Comparison of ENCODE assay signal across 9 mouse cellular contexts in the genomic region with DNA sequence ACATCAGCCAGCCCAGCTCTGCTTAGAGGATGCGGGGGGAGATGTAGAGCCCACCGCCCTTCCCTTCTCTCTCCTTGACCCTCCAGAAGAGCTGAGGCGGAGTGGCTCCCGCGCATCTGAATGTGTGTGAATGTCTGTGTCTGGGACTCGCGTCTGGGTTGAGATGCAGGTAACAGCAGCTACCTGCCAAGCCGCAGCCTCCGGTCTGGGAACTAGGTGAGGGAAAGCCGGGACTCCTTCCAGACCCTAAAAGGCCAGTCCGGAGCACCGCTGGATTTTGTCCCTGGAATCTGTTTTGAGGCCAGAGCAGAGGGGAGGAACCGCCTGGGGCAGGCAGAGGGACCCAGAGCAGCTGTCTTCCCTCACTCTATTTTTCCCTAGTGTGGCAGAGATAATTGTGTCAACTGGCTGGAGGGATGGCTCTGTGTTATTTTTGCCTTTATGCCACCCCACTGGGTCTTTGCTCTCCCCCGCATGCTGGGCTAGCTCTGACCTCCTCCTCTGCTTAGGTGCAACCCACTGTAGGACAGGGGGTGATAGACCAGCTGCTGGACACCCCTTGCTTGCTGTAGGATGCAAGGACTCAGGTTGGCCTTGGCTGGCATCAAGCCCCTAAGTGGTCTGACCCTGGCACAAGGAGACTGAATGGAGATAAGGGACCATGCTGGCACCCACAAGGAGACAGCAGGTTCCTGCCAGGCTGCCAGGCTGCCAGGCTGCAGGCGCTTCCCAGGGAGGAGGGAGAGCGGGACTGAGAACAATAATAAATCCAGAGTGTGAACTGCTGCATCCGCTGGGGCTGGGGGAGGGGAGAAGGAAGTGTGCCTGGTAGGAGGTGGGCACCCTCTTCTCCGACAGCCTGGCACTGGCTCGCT. TPM values are rescaled to one million over a fixed set of nuclear protein-coding genes. Genes with fewer than 3 reads are reported as not detected.
A peak's percentile ranks its signal among the peaks of the same experiment; 100 is the strongest.
DNase-seq lines count a peak whose midpoint lies in the region; ATAC-seq and TF ChIP-seq lines count a peak whose summit lies in the region.
"Had no signal": no experiment of that assay in that cellular context is flagged by ENCODE, and none has a peak within 500 bp of the region (broad histone marks: within the 10 kb centered on the region; RNA-seq: fewer than 3 reads in every experiment).

No protein-coding gene starts in this region.

- ATAC-seq in heart, embryonic 13.5 days (ENCODE audit: extremely low read depth, insufficient number of reproducible peaks, low FRiP score, low TSS enrichment): no peak
- no peak for ATAC-seq in stomach, postnatal 0 days (ENCODE audit: low FRiP score, low TSS enrichment)

- no peaks in the 10 kb centered on the region for H3K36me3 ChIP-seq in embryonic facial prominence, embryonic 10.5 days (replicated peaks)
- no peaks in the 10 kb centered on the region for H3K36me3 ChIP-seq in heart, embryonic 13.5 days
- no peaks in the 10 kb centered on the region for H3K36me3 ChIP-seq in stomach, postnatal 0 days (ENCODE audit: control insufficient read depth, insufficient read depth, low read length)

- H3K4me3 ChIP-seq in embryonic facial prominence, embryonic 10.5 days: peak overlapping the region; percentile 61
- H3K4me3 ChIP-seq in heart, embryonic 13.5 days: peak overlapping the region; percentile 55
- peak overlapping the region; percentile 47 for H3K4me3 ChIP-seq in stomach, postnatal 0 days (ENCODE audit: low read depth, low read length)

- TF ChIP-seq EP300 in stomach, postnatal 0 days (optimal IDR thresholded peaks at IDR 0.05): no peak

- H3K9me3 ChIP-seq in embryonic facial prominence, embryonic 10.5 days: no peaks in the 10 kb centered on the region
- H3K9me3 ChIP-seq in heart, embryonic 13.5 days: no peaks in the 10 kb centered on the region
- no peaks in the 10 kb centered on the region for H3K9me3 ChIP-seq in stomach, postnatal 0 days (ENCODE audit: control insufficient read depth, low read length)

- DNase-seq in ovary, postnatal 36 days (ENCODE audit: low spot score): peak; percentile 62
- DNase-seq in ovary, postnatal 10 days (ENCODE audit: low spot score): no peak
- DNase-seq in embryonic facial prominence, embryonic 10.5 days (ENCODE audit: low spot score): no peak
- peak; percentile 70 for DNase-seq in layer of hippocampus, adult 9-11 months
- DNase-seq in lung, postnatal 10 days: peak; percentile 66
- DNase-seq in stomach, postnatal 0 days (ENCODE audit: low spot score): no peak
- DNase-seq in spleen, adult 18-20 months: no peak

- H3K9ac ChIP-seq in heart, embryonic 13.5 days: peak overlapping the region; percentile 62
- H3K9ac ChIP-seq in stomach, postnatal 0 days (ENCODE audit: low read length): peak overlapping the region; percentile 59

- 7% methylated on average over 19 of the region's 19 CpGs for WGBS in embryonic facial prominence, embryonic 10.5 days
- 9% methylated on average over 19 of the region's 19 CpGs for WGBS in heart, embryonic 13.5 days
- 11% methylated on average over 19 of the region's 19 CpGs for WGBS in stomach, postnatal 0 days

- no peak for TF ChIP-seq CTCF in stomach, postnatal 0 days (IDR thresholded peaks at IDR 0.05; ENCODE audit: low read depth)

- peaks cover 42% of the 10 kb centered on the region for H3K4me1 ChIP-seq in embryonic facial prominence, embryonic 10.5 days
- H3K4me1 ChIP-seq in heart, embryonic 13.5 days: peaks cover 27% of the 10 kb centered on the region
- peaks cover 2% of the 10 kb centered on the region; the same call in 1 of the 2 replicates for H3K4me1 ChIP-seq in stomach, postnatal 0 days (replicated peaks; ENCODE audit: control insufficient read depth, insufficient read depth)

- H3K27ac ChIP-seq in embryonic facial prominence, embryonic 10.5 days (replicated peaks): peak overlapping the region; percentile 65
- H3K27ac ChIP-seq in heart, embryonic 13.5 days (replicated peaks): peak overlapping the region; percentile 60
- peak overlapping the region; percentile 78 for H3K27ac ChIP-seq in stomach, postnatal 0 days (replicated peaks)
- H3K27ac ChIP-seq: macrophage had no signal

- peaks cover 12% of the 10 kb centered on the region for H3K27me3 ChIP-seq in embryonic facial prominence, embryonic 10.5 days (replicated peaks; ENCODE audit: low read depth, poor library complexity, severe bottlenecking)
- peaks cover 13% of the 10 kb centered on the region; the same call in 1 of the 2 replicates for H3K27me3 ChIP-seq in heart, embryonic 13.5 days (replicated peaks)
- no peaks in the 10 kb centered on the region for H3K27me3 ChIP-seq in stomach, postnatal 0 days (ENCODE audit: control insufficient read depth, insufficient read depth, low read length)

- peak overlapping the region; percentile 67 for H3K4me2 ChIP-seq in heart, embryonic 13.5 days
- H3K4me2 ChIP-seq in stomach, postnatal 0 days (replicated peaks; ENCODE audit: low read depth): peak overlapping the region; percentile 60

RNA-seq across cellular contexts. Expression of gene Csdc2, which starts 0.8 kb away (rescaled TPM):
- polyA plus RNA-seq in embryonic facial prominence, embryonic 10.5 days (2016; fragmentation: Nextera tagmentation; extraction: Ambion mirVana): 8.1 and 8.5 TPM in 2 replicates
- 5.9 and 7.0 TPM in 2 replicates for polyA plus RNA-seq in heart, embryonic 13.5 days (2015; fragmentation: Nextera tagmentation; extraction: Ambion mirVana)
- 9.5 and 9.7 TPM in 2 replicates for polyA plus RNA-seq in stomach, postnatal 0 days (2015; fragmentation: Nextera tagmentation; extraction: Ambion mirVana)

RNA-seq across cellular contexts. Expression of gene Polr3h, which starts 11.3 kb away (rescaled TPM):
- 74.3 and 84.5 TPM in 2 replicates for polyA plus RNA-seq in embryonic facial prominence, embryonic 10.5 days (2016; fragmentation: Nextera tagmentation; extraction: Ambion mirVana)
- 128 and 146 TPM in 2 replicates for polyA plus RNA-seq in heart, embryonic 13.5 days (2015; fragmentation: Nextera tagmentation; extraction: Ambion mirVana)
- polyA plus RNA-seq in stomach, postnatal 0 days (2015; fragmentation: Nextera tagmentation; extraction: Ambion mirVana): 65.6 and 66.4 TPM in 2 replicates

RNA-seq across cellular contexts. Expression of gene Pmm1, which starts 23.4 kb away (rescaled TPM):
- polyA plus RNA-seq in embryonic facial prominence, embryonic 10.5 days (2016; fragmentation: Nextera tagmentation; extraction: Ambion mirVana): 21.9 and 26.9 TPM in 2 replicates
- 17.9 and 20.2 TPM in 2 replicates for polyA plus RNA-seq in heart, embryonic 13.5 days (2015; fragmentation: Nextera tagmentation; extraction: Ambion mirVana)
- 32.2 and 35.8 TPM in 2 replicates for polyA plus RNA-seq in stomach, postnatal 0 days (2015; fragmentation: Nextera tagmentation; extraction: Ambion mirVana)

RNA-seq across cellular contexts. Expression of gene 1700029P11Rik, which starts 43.0 kb away (rescaled TPM):
- polyA plus RNA-seq in embryonic facial prominence, embryonic 10.5 days (2016; fragmentation: Nextera tagmentation; extraction: Ambion mirVana): not detected in 2 replicates
- polyA plus RNA-seq in heart, embryonic 13.5 days (2015; fragmentation: Nextera tagmentation; extraction: Ambion mirVana): not detected in 2 replicates
- polyA plus RNA-seq in stomach, postnatal 0 days (2015; fragmentation: Nextera tagmentation; extraction: Ambion mirVana): not detected in 2 replicates
- polyA plus RNA-seq: macrophage had no signal

RNA-seq across cellular contexts. Expression of gene Xrcc6, which starts 50.3 kb away (rescaled TPM):
- polyA plus RNA-seq in embryonic facial prominence, embryonic 10.5 days (2016; fragmentation: Nextera tagmentation; extraction: Ambion mirVana): 100 and 104 TPM in 2 replicates
- polyA plus RNA-seq in heart, embryonic 13.5 days (2015; fragmentation: Nextera tagmentation; extraction: Ambion mirVana): 71.3 and 72.9 TPM in 2 replicates
- polyA plus RNA-seq in stomach, postnatal 0 days (2015; fragmentation: Nextera tagmentation; extraction: Ambion mirVana): 30.4 and 31.2 TPM in 2 replicates

Comparison
In these comparisons a context has a peak if more than half of its experiments do, and no peak if none do; other contexts are left out.
1. DNase-seq: peak in ovary, postnatal 36 days (single experiment), layer of hippocampus, adult 9-11 months (single experiment) and lung, postnatal 10 days (single experiment); none in ovary, postnatal 10 days (single experiment), embryonic facial prominence, embryonic 10.5 days (single experiment), stomach, postnatal 0 days (single experiment) and spleen, adult 18-20 months (0 of 2).
2. Peak in every context shown above with its lines, with median percentiles within 50 percentile points of each other: H3K27ac ChIP-seq and H3K4me3 ChIP-seq.